Mouse (Mus musculus) lung, postnatal 0 days (tissue): ENCODE data around the gene Gpr171. TPM values are rescaled to one million over a fixed set of nuclear protein-coding genes. Genes with fewer than 3 reads are reported as not detected.
A peak's percentile ranks its signal among the peaks of the same experiment; 100 is the strongest.

ENCODE experiments used
- ATAC-seq: fragments of 200-750 bp; cut with Nextera tagmentation; 2 replicates; pipeline ENCODE4 v1.8.0; 2017; ENCODE audit warnings: moderate library complexity
- DNase-seq: peaks from one replicate; pipeline ENCODE4 v3.0.0-alpha.2; 2016; ENCODE audit warnings: low spot score
- H3K27ac ChIP-seq: fragments of 300-500 bp; sonication (generic); 2 replicates; pipeline ENCODE4 v1.5.1; 2014; ENCODE audit warnings: antibody characterized with exemption, mild to moderate bottlenecking, low read length, mixed read lengths
- H3K27me3 ChIP-seq: fragments of 300-500 bp; sonication (generic); replicated peaks from 2 replicates; pipeline ENCODE4 v1.6.1; 2014; ENCODE audit warnings: low read length, mixed read lengths; ENCODE audit not compliant: insufficient read depth
- H3K36me3 ChIP-seq: fragments of 300-500 bp; sonication (generic); 2 replicates; pipeline ENCODE4 v1.6.1; 2014; ENCODE audit warnings: low read length, mixed read lengths; ENCODE audit not compliant: insufficient read depth
- H3K4me1 ChIP-seq: fragments of 300-500 bp; sonication (generic); 2 replicates; pipeline ENCODE4 v1.6.1; 2014; ENCODE audit warnings: antibody characterized with exemption, low read depth, low read length, mixed read lengths; ENCODE audit not compliant: insufficient read depth
- H3K4me2 ChIP-seq: fragments of 300-500 bp; sonication (generic); replicated peaks from 2 replicates; pipeline ENCODE4 v1.6.1; 2014; ENCODE audit warnings: low read depth, mild to moderate bottlenecking, low read length, moderate library complexity, mixed read lengths
- H3K4me3 ChIP-seq: fragments of 300-500 bp; sonication (generic); 2 replicates; pipeline ENCODE4 v1.5.1; 2014; ENCODE audit warnings: low read depth, low read length
- H3K9ac ChIP-seq: fragments of 300-500 bp; sonication (generic); replicated peaks from 2 replicates; pipeline ENCODE4 v1.6.1; 2014; ENCODE audit warnings: low read depth, mild to moderate bottlenecking
- H3K9me3 ChIP-seq: fragments of 300-500 bp; sonication (generic); 2 replicates; pipeline ENCODE4 v1.6.1; 2016; ENCODE audit warnings: low read length, mixed read lengths
- CTCF ChIP-seq: IDR thresholded peaks from 2 replicates; pipeline ENCODE4 v1.5.1; 2016; ENCODE audit warnings: antibody characterized with exemption, mild to moderate bottlenecking
- EP300 ChIP-seq: IDR thresholded peaks from 2 replicates; pipeline ENCODE4 v1.6.1; 2016; ENCODE audit warnings: antibody characterized with exemption, mild to moderate bottlenecking, control low read depth
- WGBS: fragments of 180-500 bp; shearing (Covaris S2); extraction: QIAGEN DNeasy Blood & Tissue Kit; methylation state at CpG from one replicate; pipeline ENCODE4 v1.1.7; 2014; 5-methylcytosine and 5-hydroxymethylcytosine counted together
- polyA plus RNA-seq: library from polyadenylated mRNA; unstranded; fragments of >200 nt; fragmentation: Nextera tagmentation; extraction: Ambion mirVana; gene quantifications from 2 replicates; pipeline ENCODE4 v1.2.1, GENCODE M21; 2015

Gpr171 gene
- polyA plus RNA-seq, 1 experiment from 2014 or later = 1.1 TPM

DNA sequence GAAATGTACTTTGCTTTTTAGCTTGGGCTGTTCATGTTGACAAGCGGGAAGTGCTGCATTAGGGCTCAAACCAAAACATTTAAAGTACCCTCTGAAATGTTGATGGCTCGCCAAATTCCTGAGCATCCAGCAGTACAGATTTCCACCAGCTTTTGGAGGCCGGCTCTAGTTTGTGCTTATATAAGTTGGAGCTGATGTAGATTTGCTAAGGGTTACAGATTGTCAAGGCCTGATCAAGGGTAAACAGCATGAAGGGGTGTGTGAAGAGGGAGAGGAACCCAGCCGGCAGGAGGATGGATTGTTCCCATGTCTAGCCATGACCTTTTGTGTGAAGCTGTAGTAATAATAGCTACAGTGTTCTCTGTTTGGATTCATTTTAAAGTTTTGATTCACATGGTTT is 29.5 kb upstream of the Gpr171 start:
- Histone ChIP-seq H3K27ac (no peak overlapping the region), H3K9ac (no peak overlapping the region), H3K36me3 (no peaks in the 10 kb centered on the region), H3K4me2 (0 out of 2 replicates have a peak overlapping the region, but pooled peaks have one; percentile 37), H3K4me3 (no peak overlapping the region), H3K9me3 (no peaks in the 10 kb centered on the region), H3K4me1 (0 out of 2 replicates have a peak, but pooled peaks cover 3% of the 10 kb centered on the region), H3K27me3 (no peaks in the 10 kb centered on the region)
- peak; percentile 29 for DNase-seq
- WGBS = 23% methylated on average over 4 of the region's 4 CpGs
- no peak for TF ChIP-seq CTCF
- TF ChIP-seq EP300 = no peak
- peak; percentile 75 for ATAC-seq

DNA sequence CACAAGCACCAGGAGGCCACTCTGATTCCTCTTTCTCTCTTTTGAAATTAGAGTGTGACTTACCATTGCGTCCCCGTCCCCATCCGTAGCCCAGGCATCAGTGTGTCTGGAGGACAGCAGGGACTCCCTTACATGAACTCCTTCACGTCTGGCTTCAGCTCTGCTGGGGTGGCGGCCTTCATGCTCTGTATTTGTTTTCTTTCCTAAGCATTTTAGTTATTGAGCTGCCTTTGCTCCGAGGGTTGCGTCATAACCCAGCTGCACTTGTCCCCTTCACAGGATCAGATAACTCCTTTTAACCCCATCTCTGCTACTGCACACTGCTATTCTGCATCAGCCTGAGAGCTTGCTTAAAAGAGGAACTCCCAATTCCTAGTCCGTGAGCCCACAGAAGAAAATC is 28.8 kb upstream of the Gpr171 start:
- Histone ChIP-seq H3K27me3 (no peaks in the 10 kb centered on the region), H3K4me1 (0 out of 2 replicates have a peak, but pooled peaks cover 3% of the 10 kb centered on the region), H3K9ac (no peak overlapping the region), H3K4me2 (peak overlapping the region; percentile 37; the same call in 1 of the 2 replicates), H3K4me3 (peak overlapping the region; percentile 9; the same call in 1 of the 2 replicates), H3K36me3 (no peaks in the 10 kb centered on the region), H3K9me3 (no peaks in the 10 kb centered on the region), H3K27ac (peak overlapping the region; percentile 48)
- TF ChIP-seq EP300 (no peak), CTCF (no peak)
- whole genome bisulfite sequencing = 27% methylated on average over 8 of the region's 8 CpGs
- DNase-seq (peak; percentile 59), ATAC-seq (peak; percentile 54)

DNA sequence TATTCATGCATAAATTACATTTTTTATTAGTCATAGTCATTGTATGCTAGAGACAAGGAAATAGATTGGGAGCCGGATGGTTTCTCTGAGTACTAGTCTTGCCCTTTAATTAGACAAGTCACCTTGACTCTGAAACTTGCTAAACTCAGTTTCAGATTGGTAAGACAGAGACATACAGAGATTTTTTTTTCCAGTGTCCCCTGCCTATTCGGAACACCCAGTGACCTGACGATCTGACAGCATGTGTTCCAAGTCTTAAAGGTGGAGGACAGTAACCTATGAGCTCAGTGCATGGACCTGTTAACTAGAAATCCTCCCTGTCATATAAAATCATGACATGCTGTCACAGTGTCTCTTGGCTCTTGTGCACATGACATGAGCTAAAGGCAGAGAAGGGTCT is 27.9 kb upstream of the Gpr171 start:
- DNase-seq (no peak), ATAC-seq (no peak)
- Histone ChIP-seq H3K27me3 (no peaks in the 10 kb centered on the region), H3K27ac (no peak overlapping the region), H3K36me3 (no peaks in the 10 kb centered on the region), H3K9ac (no peak overlapping the region), H3K9me3 (no peaks in the 10 kb centered on the region), H3K4me2 (peak overlapping the region; percentile 3; the same call in 1 of the 2 replicates), H3K4me1 (0 out of 2 replicates have a peak, but pooled peaks cover 3% of the 10 kb centered on the region), H3K4me3 (no peak overlapping the region)
- no peak for TF ChIP-seq CTCF
- no peak for TF ChIP-seq EP300
- WGBS = 68% methylated on average over 3 of the region's 3 CpGs

DNA sequence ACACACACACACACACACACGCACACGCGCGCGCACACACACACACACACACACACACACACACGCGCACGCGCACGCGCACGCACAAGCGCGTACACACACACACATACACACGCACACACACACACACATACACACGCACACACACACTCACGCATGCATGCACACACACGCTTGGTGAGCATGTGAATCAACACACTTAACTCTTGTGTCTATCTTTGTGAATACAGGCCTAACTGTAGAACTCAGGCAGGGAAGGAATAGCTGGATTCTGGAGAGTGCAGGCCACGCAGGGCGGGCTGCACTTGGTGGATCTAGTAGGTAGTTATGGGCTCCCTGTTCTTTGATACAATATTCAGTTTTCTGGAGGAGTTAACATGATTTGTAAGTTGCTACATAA is 27.1 kb upstream of the Gpr171 start:
- 79% methylated on average over 20 of the region's 20 CpGs for WGBS
- ATAC-seq = no peak

DNA sequence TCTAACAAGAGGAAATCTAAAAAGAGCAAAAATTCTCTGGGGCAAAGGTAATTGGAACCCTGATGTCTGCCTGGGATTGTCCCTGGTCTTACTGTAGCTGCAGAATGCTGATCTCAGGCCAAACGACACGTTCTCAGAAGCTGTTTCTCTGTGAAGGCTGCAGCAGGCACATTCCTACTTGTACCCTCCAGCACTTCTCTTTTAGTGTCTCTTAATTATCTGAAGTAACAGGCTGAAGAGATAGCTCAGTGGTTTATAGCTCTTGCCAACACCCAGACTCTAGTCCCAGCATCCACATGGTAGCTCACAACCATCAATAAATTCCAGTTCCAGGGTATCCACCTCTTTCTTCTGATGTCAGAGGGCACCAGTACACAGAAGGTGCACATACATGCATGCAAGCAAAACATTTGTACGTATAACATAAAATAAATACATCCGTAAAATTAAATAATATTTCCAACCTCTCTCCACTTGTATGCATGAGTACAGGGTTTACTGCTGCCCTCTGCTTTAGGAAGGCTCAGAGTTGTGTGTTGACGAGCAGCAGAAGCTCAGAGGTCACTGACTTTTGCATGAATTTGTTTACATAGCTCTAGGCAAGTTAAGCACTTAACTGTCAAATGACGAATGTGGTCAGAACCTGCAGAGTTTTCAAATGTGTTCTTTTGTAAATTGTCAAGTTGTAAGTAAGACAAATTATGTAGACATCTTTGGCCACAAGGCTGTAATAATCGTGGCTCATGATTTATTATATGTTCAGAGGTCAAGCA is 24.3 kb upstream of the Gpr171 start:
- Histone ChIP-seq H3K36me3 (no peaks in the 10 kb centered on the region), H3K27me3 (no peaks in the 10 kb centered on the region), H3K4me2 (no peak overlapping the region), H3K4me3 (no peak overlapping the region), H3K9me3 (no peaks in the 10 kb centered on the region), H3K9ac (no peak overlapping the region), H3K4me1 (0 out of 2 replicates have a peak, but pooled peaks cover 3% of the 10 kb centered on the region), H3K27ac (no peak overlapping the region)
- DNase-seq = no peak
- no peak for ATAC-seq
- 33% methylated on average over 7 of the region's 7 CpGs for WGBS
- TF ChIP-seq EP300 = no peak
- TF ChIP-seq CTCF = no peak

More for the DNA sequence above, 27.1 kb upstream of the Gpr171 start:
- TF ChIP-seq CTCF = no peak
- H3K4me2 ChIP-seq = no peak overlapping the region
- no peak for DNase-seq
- no peaks in the 10 kb centered on the region for H3K9me3 ChIP-seq
- 0 out of 2 replicates have a peak, but pooled peaks cover 3% of the 10 kb centered on the region for H3K4me1 ChIP-seq
- H3K27ac ChIP-seq = no peak overlapping the region
- H3K9ac ChIP-seq = no peak overlapping the region
- no peak overlapping the region for H3K4me3 ChIP-seq
- H3K36me3 ChIP-seq = no peaks in the 10 kb centered on the region
- H3K27me3 ChIP-seq = no peaks in the 10 kb centered on the region

DNA sequence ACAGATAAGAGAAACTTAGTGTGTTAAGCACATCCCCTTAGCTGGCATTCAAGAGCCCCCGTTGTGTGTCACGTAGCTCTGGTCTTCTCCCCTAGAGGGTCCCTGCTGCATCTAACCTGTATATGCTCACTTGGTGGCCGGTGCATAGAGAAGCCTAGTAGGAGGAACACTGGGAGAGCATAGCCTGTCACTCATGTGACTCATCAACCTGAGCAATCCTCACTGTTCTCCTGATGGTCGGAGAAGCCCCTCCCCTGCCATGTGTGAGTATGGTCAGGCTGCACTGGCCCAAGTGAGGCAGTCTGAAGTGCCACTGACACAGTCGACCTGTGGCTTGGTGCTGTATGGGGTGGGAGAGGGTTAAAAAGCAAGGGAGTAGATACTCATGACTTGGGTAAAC is 23.4 kb upstream of the Gpr171 start:
- no peaks in the 10 kb centered on the region for H3K9me3 ChIP-seq
- ATAC-seq (no peak), DNase-seq (no peak)
- H3K36me3 ChIP-seq = no peaks in the 10 kb centered on the region
- H3K27me3 ChIP-seq = no peaks in the 10 kb centered on the region
- H3K4me1 ChIP-seq = no peaks in the 10 kb centered on the region
- H3K27ac ChIP-seq = no peak overlapping the region
- TF ChIP-seq CTCF (no peak), EP300 (no peak)
- H3K4me2 ChIP-seq = no peak overlapping the region
- no peak overlapping the region for H3K9ac ChIP-seq
- 50% methylated on average over 5 of the region's 5 CpGs for WGBS
- no peak overlapping the region for H3K4me3 ChIP-seq
